Mouse (Mus musculus): ENCODE results near the gene Exosc10.

DNA sequence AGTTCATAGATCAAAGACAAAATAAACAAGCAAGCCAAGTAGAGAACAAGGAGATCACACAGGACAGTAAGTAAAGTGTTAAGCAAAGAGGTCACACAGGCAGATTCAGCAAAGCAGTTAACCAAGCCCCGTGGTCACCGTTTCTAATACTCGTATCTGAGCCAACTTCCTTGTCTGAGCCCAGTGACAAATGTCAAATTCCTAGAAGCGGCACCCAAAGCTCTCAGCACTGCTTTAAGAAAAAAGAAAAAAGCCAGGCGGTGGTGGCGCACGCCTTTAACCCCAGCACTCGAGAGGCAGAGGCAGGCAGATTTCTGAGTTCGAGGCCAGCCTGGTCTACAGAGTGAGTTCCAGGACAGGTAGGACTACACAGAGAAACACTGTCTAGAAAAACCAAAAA is 28.4 kb downstream of the Exosc10 start:
- no peak for TF ChIP-seq POLR2A (IDR thresholded peaks at IDR 0.05; ENCODE audit: insufficient read length, low read depth)
- TF ChIP-seq MAX (IDR thresholded peaks at IDR 0.05; ENCODE audit: low read depth), result no peak
- TF ChIP-seq SRF (IDR thresholded peaks at IDR 0.05; ENCODE audit: control insufficient read depth, insufficient read length, low read depth), result no peak

All from myocyte (in vitro differentiated cells).